Mouse (Mus musculus) spleen, adult 12 weeks (tissue): ENCODE measurements around the gene Hsdl1.

Experiments
- DNase-seq: peaks from one replicate; pipeline ENCODE4 v3.0.0; 2022; ENCODE audit warnings: low spot score

Hsdl1 gene

DNA sequence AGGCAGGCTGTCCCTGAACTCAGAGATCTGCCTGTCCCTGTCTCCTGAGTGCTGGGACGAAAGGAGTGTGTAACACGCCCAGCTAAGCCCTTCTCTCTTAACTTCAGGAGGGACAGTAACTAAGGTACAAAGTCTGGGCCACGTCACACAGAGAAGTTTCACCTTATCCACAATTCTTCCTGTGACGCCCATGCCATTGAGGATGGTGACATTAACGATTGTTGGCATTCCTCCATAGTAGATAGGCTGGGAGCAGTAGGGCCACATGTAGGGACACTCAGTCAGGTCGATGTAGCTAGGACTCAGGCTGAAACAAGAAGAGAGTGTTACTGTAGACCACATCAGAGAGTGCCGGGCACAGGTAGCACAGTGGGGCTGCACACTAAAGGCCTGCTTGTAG is 46.2 kb downstream of the Hsdl1 start:
- DNase-seq, result no peak

DNA sequence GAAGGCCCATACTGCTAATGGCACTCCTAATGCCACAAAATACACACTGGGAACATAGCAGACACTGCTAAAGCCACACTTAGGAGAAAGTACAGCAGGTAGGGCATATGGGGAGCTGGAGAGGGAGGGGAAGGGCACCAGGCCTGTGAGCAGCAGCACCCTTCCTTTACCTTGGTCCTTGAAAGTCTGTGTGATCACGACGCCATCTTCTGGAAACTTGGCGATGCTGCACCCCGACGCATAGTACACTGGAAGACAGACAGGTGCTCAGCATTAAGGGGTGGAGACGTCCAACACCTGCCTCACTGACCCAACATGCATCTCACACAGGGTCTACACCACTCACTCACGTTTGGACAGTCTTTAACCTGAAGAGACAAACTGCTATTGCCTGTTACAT is 54.9 kb downstream of the Hsdl1 start:
- no peak for DNase-seq

DNA sequence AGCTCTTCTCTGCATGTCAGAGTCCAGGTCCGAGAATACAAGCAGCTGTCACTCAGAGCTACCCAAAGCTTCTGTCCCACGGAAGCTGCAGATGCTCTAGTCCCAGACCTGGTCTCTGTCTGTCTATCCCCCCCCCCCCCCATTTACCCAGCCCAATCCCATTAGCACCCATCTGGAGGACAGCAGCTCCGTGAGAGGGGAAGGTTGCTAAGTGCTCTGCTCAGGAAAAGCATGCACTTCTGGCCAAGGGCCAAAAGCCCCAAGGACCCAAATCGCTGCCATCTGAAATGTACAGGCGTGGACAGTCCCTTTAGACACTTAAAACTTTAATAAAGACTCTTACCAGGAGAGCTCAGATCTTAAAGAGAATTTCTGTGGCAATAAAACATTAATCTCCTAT is 58.3 kb downstream of the Hsdl1 start:
- no peak for DNase-seq

DNA sequence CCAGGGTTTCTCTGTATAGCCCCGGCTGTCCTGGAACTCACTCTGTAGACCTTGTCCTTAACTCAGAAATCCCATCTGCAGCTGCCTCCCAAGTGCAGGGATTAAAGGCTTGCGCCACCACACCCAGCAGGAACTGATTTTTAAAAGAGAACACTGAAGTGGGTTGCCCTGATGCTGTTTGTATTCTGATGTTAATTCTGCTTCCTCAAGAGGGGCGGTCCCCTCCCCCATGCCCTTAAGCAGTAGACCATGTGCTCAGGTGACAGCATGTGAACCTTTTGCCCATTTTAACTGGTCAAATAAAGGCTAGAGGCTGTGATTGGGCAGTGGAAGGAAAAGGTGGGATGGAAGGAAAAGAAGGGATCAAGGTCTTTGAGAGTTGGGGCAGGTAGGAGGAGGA is 59.2 kb downstream of the Hsdl1 start:
- no peak for DNase-seq

DNA sequence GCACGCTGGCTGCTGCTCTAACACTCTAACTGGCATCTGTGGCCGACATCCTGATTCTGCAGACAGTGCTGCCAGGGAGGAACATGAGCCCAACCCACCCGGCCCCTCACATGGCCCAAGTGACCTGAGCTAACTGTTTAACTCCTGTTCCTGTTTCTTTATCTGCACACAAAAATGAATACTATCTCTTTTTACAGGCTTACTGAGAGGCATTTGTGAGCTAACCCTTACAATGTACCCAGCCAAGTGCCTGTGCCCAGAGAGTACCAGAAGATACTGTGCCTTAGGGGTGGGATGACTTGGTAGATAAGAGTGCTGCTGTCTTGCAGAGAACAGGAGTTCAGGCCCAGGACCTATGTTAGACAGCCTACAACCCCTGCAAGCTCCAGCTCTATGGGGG is 60.0 kb downstream of the Hsdl1 start:
- DNase-seq, result no peak

DNA sequence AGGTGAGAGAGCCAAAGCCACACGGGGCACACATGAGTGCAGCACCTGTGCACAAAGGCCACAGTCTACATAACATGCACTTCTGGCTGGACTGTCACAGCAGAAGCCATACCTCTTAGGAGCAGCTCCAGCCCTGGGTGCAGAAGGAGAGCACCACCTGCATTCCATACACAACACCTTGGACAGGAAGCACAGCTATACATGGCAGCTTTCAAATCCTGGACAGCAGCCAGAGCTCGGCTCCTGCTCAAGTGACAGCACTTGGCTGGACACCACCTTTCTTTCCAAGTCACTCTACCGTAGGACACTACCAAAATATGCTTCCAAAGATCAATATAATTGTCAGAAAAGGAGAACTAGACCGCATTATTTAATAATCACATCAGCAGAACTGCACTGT is 61.6 kb downstream of the Hsdl1 start:
- no peak for DNase-seq
